Mouse (Mus musculus): Measurements from ENCODE around the gene Myo15.
"Not testable (repeated sequence)": the region's sequence is repeated elsewhere in the genome, so short reads cannot be mapped to it uniquely, and the experiment has no call there.

Myo15 gene

GRCm38 (mm10) chr11:60559342-60559741, 90.2 kb downstream of the Myo15 start:
- DNase-seq: peak; percentile 64

GRCm38 (mm10) chr11:60574006-60574405, 104.9 kb downstream of the Myo15 start:
- DNase-seq: not testable (repeated sequence)

All from cerebellum, adult 8-10 months (tissue).